Mouse (Mus musculus): ENCODE measurements at regions not wholly inside any gene's neighbourhood (a gene's known extent, or its start where the extent isn't known, plus 50 kb on each side); places are given as distances from the start of the nearest gene placed in this dataset.

DNA sequence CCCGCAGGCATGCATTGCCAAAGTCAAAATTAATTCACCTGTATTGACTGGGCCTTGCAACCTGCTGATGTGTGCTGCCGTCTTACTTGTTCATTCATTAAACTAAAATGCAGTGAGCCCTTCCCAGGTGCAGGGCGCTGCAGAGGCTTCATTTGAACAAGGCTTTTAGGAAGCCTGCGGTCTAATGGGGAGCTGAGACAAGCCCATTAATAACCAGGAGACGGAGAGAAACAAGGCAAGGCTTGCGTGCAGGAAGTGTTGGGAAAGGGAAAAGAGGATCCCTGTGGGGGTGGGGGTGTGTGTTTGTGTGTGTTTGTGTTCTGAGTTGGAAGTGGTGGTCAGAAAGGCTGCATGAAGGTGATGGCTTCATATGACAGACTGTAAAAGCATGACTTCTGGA, 215.6 kb downstream of the Bcor start:
- no peak for TF ChIP-seq CTCF (conservative IDR thresholded peaks at IDR 0.05; ENCODE audit: insufficient read depth, insufficient read length, low read depth, low read length)
- no peak for TF ChIP-seq POLR2A (IDR thresholded peaks at IDR 0.05; ENCODE audit: low read depth, low read length)
